Mouse (Mus musculus) forebrain, postnatal 0 days (tissue): Measurements from ENCODE around the gene Cyp4f39. TPM values are rescaled to one million over a fixed set of nuclear protein-coding genes. Genes with fewer than 3 reads are reported as not detected.
"Not testable (repeated sequence)": the region's sequence is repeated elsewhere in the genome, so short reads cannot be mapped to it uniquely, and the experiment has no call there.

ENCODE experiments used
- ATAC-seq: fragments of 200-750 bp; cut with Nextera tagmentation; 2 replicates; pipeline ENCODE4 v1.8.0; 2017; ENCODE audit warnings: mild to moderate bottlenecking, moderate library complexity
- DNase-seq: peaks from one replicate; pipeline ENCODE4 v3.0.0-alpha.2; 2015
- H3K27ac ChIP-seq: fragments of 300-500 bp; sonication (generic); 2 replicates; pipeline ENCODE4 v1.5.1; 2014; ENCODE audit warnings: low read depth, mild to moderate bottlenecking, antibody characterized with exemption, low read length, moderate library complexity, mixed read lengths
- H3K27me3 ChIP-seq: fragments of 300-500 bp; sonication (generic); 2 replicates; pipeline ENCODE4 v1.6.1; 2014; ENCODE audit warnings: mild to moderate bottlenecking, low read length, mixed read lengths; ENCODE audit not compliant: insufficient read depth
- H3K36me3 ChIP-seq: fragments of 300-500 bp; sonication (generic); 2 replicates; pipeline ENCODE4 v1.6.1; 2014; ENCODE audit warnings: mild to moderate bottlenecking, moderate library complexity; ENCODE audit not compliant: insufficient read depth
- H3K4me1 ChIP-seq: fragments of 300-500 bp; sonication (generic); 2 replicates; pipeline ENCODE4 v1.6.1; 2014; ENCODE audit warnings: antibody characterized with exemption; ENCODE audit not compliant: insufficient read depth
- H3K4me2 ChIP-seq: fragments of 300-500 bp; sonication (generic); 2 replicates; pipeline ENCODE4 v1.6.1; 2014; ENCODE audit warnings: low read depth, mild to moderate bottlenecking, moderate library complexity
- H3K4me3 ChIP-seq: fragments of 300-500 bp; sonication (generic); 2 replicates; pipeline ENCODE4 v1.5.1; 2014; ENCODE audit warnings: low read depth, low read length, mixed read lengths
- H3K9ac ChIP-seq: fragments of 300-500 bp; sonication (generic); 2 replicates; pipeline ENCODE4 v1.6.1; 2014; ENCODE audit warnings: mild to moderate bottlenecking
- H3K9me3 ChIP-seq: fragments of 300-500 bp; sonication (generic); 2 replicates; pipeline ENCODE4 v1.6.1; 2016; ENCODE audit warnings: low read length
- CTCF ChIP-seq: sonication (generic); IDR thresholded peaks from 2 replicates; pipeline ENCODE4 v1.5.1; 2016; ENCODE audit warnings: antibody characterized with exemption, control low read depth, low read depth
- WGBS: fragments of 180-500 bp; shearing (Covaris S2); extraction: QIAGEN DNeasy Blood & Tissue Kit; methylation state at CpG from one replicate; pipeline ENCODE4 v1.1.7; 2014; 5-methylcytosine and 5-hydroxymethylcytosine counted together
- polyA plus RNA-seq: library from polyadenylated mRNA; unstranded; fragments of >200 nt; fragmentation: Nextera tagmentation; extraction: Ambion mirVana; gene quantifications from 2 replicates; pipeline ENCODE4 v1.2.1, GENCODE M21; 2015
- total RNA-seq: library from RNA; depleted of rRNA; stranded (reverse); fragments of >200 nt; gene quantifications from 2 replicates; pipeline ENCODE4 v1.2.3, GENCODE M21; 2014

The Cyp4f39 gene
- total and polyA plus RNA-seq, 2 experiments from 2014 or later, result 0.47 to 2.0 TPM

GRCm38 (mm10) chr17:32481766-32482165, 29.2 kb downstream of the Cyp4f39 start:
- ATAC-seq, result no peak
- Histone ChIP-seq H3K4me3 (no peak overlapping the region), H3K4me1 (no peaks in the 10 kb centered on the region), H3K9ac (no peak overlapping the region), H3K27me3 (no peaks in the 10 kb centered on the region), H3K9me3 (no peaks in the 10 kb centered on the region), H3K4me2 (no peak overlapping the region), H3K27ac (no peak overlapping the region), H3K36me3 (no peaks in the 10 kb centered on the region)
- 88% methylated on average over 14 of the region's 14 CpGs for WGBS
- no peak for DNase-seq
- no peak for TF ChIP-seq CTCF

GRCm38 (mm10) chr17:32483200-32483599, 30.7 kb downstream of the Cyp4f39 start:
- no peak overlapping the region for H3K9ac ChIP-seq
- ATAC-seq (peak; percentile 80), DNase-seq (peak; percentile 70)
- 15% methylated on average over 18 of the region's 18 CpGs for WGBS
- peak overlapping the region; percentile 18 for H3K4me3 ChIP-seq
- no peaks in the 10 kb centered on the region for H3K9me3 ChIP-seq
- no peaks in the 10 kb centered on the region for H3K36me3 ChIP-seq
- TF ChIP-seq CTCF, result peak; percentile 74
- peak overlapping the region; percentile 35 for H3K4me2 ChIP-seq
- no peak overlapping the region for H3K27ac ChIP-seq
- no peaks in the 10 kb centered on the region for H3K27me3 ChIP-seq
- no peaks in the 10 kb centered on the region for H3K4me1 ChIP-seq

- ATAC-seq (peak; percentile 77), DNase-seq (peak; percentile 56)
- no peaks in the 10 kb centered on the region for H3K4me1 ChIP-seq
- peak overlapping the region; percentile 47 for H3K4me2 ChIP-seq
- H3K9ac ChIP-seq, result peak overlapping the region; percentile 43
- H3K27ac ChIP-seq, result no peak overlapping the region
- no peaks in the 10 kb centered on the region for H3K27me3 ChIP-seq
- no peaks in the 10 kb centered on the region for H3K36me3 ChIP-seq
- H3K9me3 ChIP-seq, result no peaks in the 10 kb centered on the region
- TF ChIP-seq CTCF, result no peak
- WGBS, result 9% methylated on average over 30 of the region's 30 CpGs
- H3K4me3 ChIP-seq, result peak overlapping the region; percentile 30
Measured at GRCm38 (mm10) chr17:32492349-32492980, 39.9 kb downstream of the Cyp4f39 start.

GRCm38 (mm10) chr17:32494601-32495000, 42.1 kb downstream of the Cyp4f39 start:
- Histone ChIP-seq H3K9me3 (no peaks in the 10 kb centered on the region), H3K4me3 (no peak overlapping the region), H3K36me3 (no peaks in the 10 kb centered on the region), H3K4me2 (no peak overlapping the region), H3K9ac (no peak overlapping the region), H3K27me3 (no peaks in the 10 kb centered on the region), H3K4me1 (no peaks in the 10 kb centered on the region), H3K27ac (no peak overlapping the region)
- peak; percentile 92 for ATAC-seq
- peak; percentile 84 for TF ChIP-seq CTCF
- WGBS, result 59% methylated on average over 1 of the region's 1 CpGs
- peak; percentile 85 for DNase-seq

- H3K4me3 ChIP-seq, ATAC-seq: not testable (repeated sequence)
Measured at GRCm38 (mm10) chr17:32500511-32500910, 48.0 kb downstream of the Cyp4f39 start.

GRCm38 (mm10) chr17:32501051-32501450, 48.5 kb downstream of the Cyp4f39 start:
- Histone ChIP-seq H3K4me3 (no peak overlapping the region), H3K27me3 (no peaks in the 10 kb centered on the region), H3K9me3 (no peaks in the 10 kb centered on the region), H3K9ac (no peak overlapping the region), H3K4me1 (no peaks in the 10 kb centered on the region), H3K36me3 (no peaks in the 10 kb centered on the region), H3K4me2 (no peak overlapping the region), H3K27ac (no peak overlapping the region)
- DNase-seq (no peak), ATAC-seq (no peak)
- no peak for TF ChIP-seq CTCF
- WGBS, result 46% methylated on average over 3 of the region's 3 CpGs

More at GRCm38 (mm10) chr17:32500511-32500910, 48.0 kb downstream of the Cyp4f39 start:
- WGBS, result 85% methylated on average over 4 of the region's 4 CpGs
- not testable (repeated sequence) for H3K4me1 ChIP-seq, H3K36me3 ChIP-seq, DNase-seq, H3K9ac ChIP-seq, H3K9me3 ChIP-seq, H3K27me3 ChIP-seq, H3K27ac ChIP-seq, H3K4me2 ChIP-seq

GRCm38 (mm10) chr17:32503111-32503510, 50.6 kb downstream of the Cyp4f39 start:
- 85% methylated on average over 2 of the region's 2 CpGs for WGBS
- Histone ChIP-seq H3K4me1 (peaks cover 5% of the 10 kb centered on the region; the same call in 1 of the 2 replicates), H3K36me3 (no peaks in the 10 kb centered on the region), H3K9ac (no peak overlapping the region), H3K27ac (no peak overlapping the region), H3K27me3 (no peaks in the 10 kb centered on the region), H3K4me2 (no peak overlapping the region), H3K9me3 (no peaks in the 10 kb centered on the region), H3K4me3 (no peak overlapping the region)
- no peak for TF ChIP-seq CTCF
- ATAC-seq (no peak), DNase-seq (no peak)
